Mouse (Mus musculus): ENCODE results near the gene Hoxb9.

Gene Hoxb9

DNA sequence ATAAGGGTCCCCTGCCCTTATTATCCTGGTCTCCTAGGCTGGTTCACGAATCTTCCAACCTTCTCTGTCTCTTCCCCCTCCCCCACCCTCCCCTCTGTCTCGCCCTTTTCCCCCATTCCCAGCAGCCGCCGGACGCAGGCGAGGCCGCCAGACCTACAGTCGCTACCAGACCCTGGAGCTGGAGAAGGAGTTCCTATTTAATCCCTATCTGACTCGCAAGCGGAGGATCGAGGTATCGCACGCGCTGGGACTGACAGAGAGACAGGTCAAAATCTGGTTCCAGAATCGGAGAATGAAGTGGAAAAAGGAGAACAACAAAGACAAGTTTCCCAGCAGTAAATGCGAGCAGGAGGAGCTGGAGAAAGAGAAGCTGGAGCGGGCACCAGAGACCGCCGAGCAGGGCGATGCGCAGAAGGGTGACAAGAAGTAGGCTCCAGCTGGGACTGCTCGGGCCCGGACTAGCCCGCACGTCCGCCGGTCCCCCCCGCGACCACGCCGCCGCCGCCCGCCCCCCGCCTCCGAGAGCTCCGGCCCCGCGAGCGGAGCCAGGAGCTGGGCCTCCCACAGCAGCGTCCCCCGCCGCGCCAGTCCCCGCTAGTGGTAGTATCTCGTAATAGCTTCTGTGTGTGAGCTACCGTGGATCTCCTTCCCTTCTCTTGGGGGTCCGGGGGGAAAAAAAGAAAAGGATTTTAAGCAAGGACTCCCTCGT, 12.9 kb downstream of the Hoxb9 start:
- CTCF ChIA-PET = no interaction called here

DNA sequence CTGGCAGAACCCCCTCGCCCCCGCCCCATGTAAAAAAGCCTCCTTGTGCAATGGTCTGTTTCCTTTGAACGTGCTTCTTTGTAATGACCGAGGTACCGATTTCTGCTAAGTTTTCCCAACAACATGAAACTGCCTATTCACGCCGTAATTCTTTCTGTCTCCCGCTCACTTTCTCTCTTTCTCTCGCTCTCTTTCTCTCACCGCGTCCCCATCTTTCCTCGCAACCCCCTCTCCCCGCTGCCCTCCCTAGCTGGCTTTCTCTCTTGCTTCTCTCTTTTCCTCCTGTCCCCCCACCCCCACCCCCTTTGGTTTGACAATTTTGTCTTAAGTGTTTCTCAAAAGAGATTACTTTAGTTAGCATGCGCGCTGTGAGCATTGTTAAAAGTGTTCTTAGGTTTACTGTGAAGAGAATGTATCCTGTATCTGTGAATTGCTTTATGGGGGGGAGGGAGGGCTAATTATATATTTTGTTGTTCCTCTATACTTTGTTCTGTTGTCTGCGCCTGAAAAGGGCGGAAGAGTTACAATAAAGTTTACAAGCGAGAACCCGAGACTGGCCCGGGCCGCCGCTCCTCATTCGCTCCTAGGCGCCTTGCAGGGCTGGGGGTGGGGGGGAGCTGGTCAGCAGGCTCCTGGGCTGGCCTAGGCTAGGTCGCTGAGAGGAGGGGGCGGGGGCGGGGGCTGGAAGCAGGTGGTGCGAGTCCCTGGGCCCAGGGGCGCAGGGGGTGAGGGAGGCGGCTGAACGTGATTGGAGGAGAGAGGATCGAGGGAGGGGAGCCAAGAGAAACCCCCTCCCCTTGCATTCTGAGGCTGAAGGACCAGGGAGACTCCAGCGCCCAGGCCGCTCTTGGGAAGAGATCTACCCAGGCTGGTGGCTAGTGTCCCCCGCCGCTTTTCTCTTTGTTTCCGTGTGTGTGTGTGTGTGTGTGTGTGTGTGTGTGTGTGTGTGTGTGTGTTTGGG, 13.8 kb downstream of the Hoxb9 start:
- CTCF ChIA-PET = interaction anchor here (0.6 kb wide), 1 partner anchor 1053 kb away, joined by 5 read pairs; no protein-coding TSS in a partner anchor

DNA sequence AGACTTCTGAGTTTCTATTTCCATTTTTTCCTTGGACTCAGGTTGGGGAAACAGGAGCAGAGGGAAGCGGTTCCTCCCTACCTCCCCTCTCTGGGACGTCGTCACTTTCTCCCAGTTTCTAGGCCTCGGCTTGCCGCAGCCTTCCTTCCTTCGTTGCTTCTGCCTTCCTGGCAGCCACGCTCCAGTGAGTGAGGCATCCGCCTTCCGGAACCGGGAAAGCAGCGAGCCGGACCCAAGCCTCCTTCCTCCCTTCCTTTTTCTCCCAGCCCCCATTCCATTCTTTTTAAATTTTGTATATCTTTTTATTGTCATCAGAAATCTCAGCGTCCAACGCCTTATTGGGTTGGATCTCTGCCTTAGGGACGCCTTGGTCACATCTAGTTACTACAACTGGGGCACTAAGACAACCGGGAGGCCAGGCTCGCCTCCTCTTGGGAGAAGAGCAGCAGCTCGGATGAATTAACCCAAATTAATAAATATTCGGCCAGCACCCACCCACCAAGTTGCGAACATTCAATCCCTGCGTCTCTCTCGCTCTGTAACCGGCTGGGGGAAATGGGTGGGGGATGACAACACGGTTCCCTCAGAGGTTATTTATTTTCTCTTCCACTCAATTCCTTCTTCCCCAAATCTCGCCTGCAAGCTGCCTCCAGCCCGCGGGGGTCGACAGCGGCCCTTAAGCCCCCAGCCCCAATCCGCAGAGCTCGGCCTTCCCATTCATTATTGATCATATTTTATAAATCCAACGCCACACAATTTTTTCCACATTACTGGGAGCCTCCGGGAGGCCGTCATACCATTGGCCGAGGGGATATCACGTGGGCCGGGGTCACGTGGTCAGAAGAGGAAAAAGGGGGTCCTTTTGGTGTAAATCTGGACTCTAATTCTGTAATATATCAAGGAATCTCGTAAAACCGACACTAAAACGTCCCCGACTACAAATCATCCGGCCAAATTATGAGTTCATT, 14.8 kb downstream of the Hoxb9 start, which contains the start of gene Hoxb7:
Gene Hoxb7 (plus strand): TSS at position 853 of the 968 bp plus-strand sequence.
- CTCF ChIA-PET = interaction anchor here (0.5 to 0.6 kb wide), 2 partner anchors 45 to 1054 kb away, joined by 4 to 5 read pairs; no protein-coding TSS in a partner anchor

DNA sequence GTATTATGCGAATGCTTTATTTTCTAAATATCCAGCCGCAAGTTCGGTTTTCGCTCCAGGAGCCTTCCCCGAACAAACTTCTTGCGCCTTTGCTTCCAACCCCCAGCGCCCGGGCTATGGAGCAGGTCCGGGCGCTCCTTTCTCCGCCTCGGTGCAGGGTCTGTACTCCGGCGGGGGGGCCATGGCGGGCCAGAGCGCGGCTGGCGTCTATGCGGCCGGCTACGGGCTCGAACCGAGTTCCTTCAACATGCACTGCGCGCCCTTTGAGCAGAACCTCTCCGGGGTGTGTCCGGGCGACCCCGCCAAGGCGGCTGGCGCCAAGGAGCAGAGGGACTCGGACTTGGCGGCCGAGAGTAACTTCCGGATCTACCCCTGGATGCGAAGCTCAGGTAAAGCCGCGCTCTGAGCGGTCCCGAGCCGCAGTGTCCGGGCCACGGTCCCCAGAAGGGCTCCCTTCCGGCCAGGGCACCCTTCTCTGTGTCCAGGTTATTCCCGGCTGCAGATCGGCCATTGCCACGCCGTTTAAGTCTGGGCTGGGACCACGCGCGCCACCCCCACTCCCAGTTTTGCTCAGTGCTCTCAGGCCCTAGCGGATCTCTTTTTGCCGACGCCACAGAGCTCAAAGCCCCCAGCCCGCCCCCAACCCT, 15.6 kb downstream of the Hoxb9 start:
- CTCF ChIA-PET = interaction anchor here (0.5 kb wide), 1 partner anchor 46 kb away, joined by 4 read pairs; no protein-coding TSS in a partner anchor

DNA sequence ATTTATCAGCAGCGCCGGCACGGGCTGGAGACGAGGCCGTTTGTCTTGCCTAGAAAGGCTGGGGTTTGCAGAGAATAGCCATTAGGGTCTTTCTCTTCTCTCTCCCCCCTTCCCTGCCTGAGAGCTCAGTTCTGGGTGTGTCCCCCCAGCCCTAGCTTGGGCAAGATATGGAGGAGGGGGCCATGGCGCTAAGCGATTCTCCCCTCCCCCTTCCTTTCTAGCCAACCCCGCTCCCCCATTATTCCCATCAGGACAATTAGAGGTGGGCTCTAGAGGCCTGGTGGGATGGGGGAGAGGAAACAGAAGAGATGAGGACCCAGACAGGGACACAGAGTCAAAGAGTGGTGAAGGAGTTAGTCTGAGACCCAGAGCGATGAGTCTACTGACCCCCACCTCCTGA, 16.2 kb downstream of the Hoxb9 start:
- CTCF ChIA-PET = no interaction called here

DNA sequence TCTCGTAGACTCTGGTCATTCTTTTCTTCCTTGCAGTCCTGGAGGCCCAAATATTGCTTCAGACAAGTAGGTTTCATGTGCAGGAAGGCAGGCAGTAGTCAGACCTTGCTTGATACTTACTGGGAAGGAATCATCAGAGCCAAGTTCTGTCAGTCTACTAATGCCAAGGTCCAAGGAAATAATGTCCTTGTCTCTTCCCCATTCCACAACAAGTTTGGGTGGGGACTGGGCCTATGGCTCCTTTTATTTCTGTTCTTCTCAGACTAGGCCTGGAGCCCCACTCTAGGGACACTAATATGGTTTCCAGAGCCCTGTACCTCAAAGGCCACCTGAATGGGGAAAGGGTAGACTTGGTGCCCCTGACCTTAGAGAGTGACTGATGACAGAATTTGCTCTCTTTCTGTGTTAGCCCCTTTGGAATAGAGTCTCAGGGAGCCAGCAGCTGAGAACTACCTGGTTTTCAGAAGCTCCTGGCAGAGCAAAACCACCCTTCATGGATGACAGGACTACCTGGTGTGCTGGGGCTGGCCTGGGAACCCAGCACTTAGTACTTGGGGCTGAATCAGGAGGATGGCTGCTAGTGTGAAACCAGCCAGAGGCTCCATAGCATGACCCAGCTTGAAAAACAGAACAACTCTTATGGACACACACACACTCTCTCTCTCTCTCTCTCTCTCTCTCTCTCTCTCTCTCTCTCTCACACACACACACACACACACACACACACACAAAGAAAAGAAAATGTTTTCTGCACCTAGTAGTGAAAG, 17.4 kb downstream of the Hoxb9 start:
- CTCF ChIA-PET = interaction anchor here (0.6 kb wide), 1 partner anchor 641 kb away, joined by 7 read pairs; no protein-coding TSS in a partner anchor

DNA sequence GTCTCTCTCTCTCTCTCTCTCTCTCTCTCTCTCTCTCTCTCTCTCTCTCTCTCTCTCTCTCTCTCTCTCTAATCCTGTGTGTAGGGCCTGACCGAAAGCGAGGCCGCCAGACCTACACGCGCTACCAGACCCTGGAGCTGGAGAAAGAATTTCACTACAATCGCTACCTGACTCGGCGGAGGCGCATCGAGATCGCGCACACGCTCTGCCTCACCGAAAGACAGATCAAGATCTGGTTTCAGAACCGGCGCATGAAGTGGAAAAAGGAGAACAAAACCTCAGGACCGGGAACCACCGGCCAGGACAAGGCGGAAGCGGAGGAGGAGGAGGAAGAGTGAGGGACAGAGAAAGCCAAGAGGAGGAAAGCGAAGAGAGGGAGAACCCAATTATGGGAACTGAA, 18.0 kb downstream of the Hoxb9 start:
- CTCF ChIA-PET = no interaction called here

DNA sequence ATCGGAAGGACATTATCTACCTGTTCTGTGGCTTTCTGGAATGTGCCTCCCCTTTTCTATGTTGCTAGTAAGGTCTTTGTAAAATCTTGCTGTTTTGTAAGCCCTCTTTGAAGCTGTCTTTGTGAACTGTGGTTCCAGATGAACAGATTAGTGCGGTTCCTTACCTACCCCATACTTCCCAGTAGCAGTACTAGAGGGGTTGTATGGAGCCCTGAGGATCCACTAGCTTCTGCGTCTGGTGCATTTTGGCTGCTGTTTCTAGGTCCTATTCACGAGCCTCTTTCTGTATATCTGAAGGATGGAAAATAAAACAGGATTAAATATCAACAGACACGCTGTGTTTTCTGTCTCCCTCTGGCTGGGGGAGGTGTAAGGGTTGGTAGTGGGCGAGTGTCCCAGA, 18.6 kb downstream of the Hoxb9 start:
- CTCF ChIA-PET = no interaction called here

DNA sequence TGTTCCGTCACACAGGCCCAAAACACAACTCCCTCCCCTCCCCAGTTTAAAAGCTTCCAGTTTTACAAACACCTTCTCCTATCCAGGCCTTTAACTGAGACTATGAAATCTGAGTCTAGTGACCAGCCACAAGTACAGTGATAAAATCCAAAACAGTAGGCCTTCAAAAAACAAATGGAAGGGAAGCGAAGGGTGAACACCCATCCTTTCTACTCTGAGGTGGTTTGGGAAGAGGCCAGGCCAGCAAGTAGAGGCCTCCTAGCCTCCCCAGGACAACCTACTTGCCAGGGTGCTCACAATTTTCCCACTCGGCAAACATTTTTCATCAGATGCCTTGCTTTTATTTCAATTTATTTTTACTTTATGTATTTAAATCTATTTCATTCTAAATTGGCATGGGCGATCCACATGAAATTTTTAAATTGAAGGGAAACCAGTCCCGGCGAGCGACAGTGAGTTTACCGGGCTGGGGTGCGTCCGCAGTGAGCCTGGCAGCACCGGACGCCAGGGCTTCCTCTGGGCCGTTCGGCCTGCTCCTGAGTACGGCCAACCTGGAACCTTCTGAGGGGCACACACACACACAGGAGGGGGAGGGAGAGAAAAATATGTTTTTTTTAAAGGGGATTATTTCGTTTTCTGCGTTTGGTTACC, 19.6 kb downstream of the Hoxb9 start:
- CTCF ChIA-PET = no interaction called here

DNA sequence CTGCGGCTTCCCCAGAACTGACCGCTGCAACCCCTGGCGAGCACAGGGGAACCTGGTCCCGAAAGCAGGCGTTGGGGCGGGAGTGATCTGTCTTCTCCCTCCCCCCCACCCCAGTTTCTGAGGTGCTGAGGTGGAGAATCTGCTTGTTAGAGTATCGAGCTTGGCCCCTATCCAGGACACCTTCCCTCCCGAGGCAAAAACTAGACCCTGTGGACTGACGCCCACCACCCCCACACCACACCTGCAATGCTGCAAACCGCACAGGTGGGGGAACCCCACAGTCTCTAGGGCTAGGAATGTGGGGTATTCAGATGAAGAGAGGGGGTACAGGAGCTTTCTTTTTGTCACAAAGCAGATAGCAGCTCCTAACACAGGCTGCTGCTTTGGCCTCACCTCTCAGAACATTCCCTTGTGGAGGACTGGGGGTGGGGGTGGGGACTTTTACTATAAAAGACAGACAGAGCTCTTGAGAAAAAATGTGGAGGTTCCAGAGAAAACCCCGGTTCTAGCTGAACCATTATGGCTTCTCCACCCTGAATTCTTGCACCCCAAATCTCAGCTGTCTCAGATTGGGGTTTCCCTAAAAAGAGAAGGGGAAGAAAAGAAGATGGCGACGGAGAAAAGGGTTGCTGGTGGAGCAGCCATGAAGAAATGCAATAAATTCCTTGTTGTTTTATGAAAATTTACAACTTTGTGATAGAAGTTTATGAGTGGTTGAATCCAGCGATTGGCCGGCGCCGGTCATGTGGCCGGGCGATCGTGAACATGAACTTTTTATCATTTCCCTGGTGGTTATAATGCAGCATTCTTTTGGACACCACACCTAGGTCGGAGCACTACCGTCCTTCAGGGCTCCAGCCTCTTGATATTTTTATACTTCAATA, 20.7 kb downstream of the Hoxb9 start, which contains the start of gene Hoxb6:
Gene Hoxb6 (plus strand): TSS at position 796 of the 884 bp plus-strand sequence.
- CTCF ChIA-PET = interaction anchor here (0.7 to 0.9 kb wide), 2 partner anchors 10 to 12 kb away, joined by 3 to 6 read pairs; partner anchors contain the start of gene Hoxb8

DNA sequence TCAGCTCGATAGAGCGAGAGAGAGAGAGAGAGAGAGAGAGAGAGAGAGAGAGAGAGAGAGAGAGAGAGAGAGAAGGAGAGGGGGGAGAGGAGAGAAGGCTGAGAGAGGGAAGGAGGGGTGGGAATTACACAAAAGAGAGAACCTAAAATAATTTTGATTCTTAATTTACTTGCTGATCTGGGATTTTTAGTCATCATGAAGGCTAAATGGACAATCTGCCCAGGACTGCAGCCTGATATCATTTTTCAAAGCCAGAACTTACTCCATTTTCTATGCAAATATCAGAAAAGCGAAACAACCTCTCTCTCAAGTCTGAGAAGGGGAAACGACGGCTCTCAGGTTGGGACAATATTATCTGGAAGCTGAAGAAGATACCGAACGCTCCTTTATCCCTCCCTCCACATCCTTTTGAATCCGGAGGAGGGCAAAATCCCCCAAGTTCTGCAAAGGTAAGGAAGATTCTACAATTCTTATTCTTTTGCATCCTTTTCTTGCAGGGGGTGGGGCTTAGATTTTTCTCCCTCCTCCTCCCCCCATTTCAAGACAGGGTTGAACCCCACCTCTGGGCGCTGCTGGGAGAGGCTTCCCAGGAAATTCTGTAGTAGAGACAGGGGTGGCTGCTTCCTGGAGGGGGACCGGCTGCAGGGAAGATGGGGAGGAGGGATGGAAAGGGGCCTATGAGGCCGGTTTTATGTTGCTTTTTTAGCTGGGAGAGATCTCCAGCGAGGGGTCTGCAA, 21.5 kb downstream of the Hoxb9 start:
- CTCF ChIA-PET = interaction anchor here (0.9 kb wide), 1 partner anchor 11 kb away, joined by 3 read pairs; no protein-coding TSS in a partner anchor

DNA sequence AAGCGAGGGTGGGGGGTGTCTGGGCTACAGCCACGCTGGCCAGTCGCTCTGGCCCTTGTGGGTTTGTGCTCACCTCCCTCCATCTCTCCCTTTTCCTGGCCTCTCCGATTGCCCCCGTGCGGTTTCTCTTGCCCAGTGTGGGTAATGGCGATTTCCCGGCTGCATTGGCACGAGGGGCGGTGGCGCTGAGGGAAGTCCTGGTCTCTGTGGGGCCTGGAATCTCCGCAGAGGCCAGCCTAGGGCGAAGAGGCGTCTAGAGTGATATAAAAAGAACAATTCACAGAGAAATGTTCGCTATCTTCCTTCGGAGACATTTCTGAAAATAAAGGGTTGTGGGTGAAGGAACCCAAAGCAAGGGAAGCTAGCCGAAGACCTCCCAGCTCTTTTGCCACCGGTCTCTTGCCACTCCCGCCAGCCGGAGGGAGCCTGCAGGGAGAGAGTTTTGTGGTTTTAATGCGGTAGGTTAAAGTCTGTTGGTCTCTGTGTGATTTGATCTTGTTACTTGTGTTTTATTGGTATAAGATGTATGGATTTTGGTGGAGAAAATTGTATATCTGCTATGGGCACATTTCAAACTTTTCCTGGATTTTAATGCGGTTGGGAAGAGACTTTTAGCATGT, 22.2 kb downstream of the Hoxb9 start:
- CTCF ChIA-PET = interaction anchor here (1.1 to 1.3 kb wide), 2 partner anchors 11 to 15 kb away, joined by 4 to 6 read pairs; no protein-coding TSS in a partner anchor

DNA sequence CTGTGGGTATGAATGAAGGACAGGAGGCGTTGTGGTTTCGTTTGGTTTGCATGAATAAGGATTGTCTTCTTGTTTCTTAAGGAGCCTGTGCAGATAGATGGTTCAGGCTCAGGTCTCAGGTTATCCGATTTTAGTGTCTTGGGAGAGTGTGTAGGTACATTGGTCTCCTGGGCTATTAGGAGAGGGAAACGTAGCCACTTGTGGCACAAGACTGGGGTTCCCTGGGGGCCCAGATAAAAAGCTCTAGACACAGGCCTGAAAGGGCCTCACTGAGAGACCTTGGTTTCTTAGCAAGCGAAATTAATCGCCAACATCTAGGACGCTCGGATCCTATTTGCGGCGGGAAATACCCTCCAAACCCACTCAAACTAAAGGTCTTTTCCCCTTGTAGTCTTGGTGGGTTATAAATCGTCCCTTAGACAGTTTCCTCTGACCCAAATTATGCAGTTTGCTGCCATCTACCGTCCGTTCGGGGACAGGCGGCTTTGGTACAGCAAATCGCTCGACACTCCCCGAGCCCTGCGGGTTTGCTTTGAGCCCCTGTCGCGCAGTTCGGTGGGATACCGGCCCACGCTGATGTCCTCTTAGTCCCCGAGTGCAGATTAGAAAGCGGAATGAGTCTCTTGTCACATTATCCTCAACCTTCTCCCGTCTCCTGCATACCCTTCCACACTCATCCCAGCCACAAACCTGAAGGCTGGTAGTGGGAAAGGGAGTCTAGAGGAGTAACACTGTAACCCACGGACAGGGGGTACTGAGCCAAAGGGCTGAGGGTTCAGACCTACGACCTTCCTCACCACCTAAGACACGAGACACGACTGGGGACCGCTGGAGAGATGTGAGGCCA, 23.2 kb downstream of the Hoxb9 start:
- CTCF ChIA-PET = interaction anchor here (0.7 to 2.3 kb wide), 5 partner anchors 10 to 866 kb away, joined by 3 to 6 read pairs (median 4); no protein-coding TSS in a partner anchor

DNA sequence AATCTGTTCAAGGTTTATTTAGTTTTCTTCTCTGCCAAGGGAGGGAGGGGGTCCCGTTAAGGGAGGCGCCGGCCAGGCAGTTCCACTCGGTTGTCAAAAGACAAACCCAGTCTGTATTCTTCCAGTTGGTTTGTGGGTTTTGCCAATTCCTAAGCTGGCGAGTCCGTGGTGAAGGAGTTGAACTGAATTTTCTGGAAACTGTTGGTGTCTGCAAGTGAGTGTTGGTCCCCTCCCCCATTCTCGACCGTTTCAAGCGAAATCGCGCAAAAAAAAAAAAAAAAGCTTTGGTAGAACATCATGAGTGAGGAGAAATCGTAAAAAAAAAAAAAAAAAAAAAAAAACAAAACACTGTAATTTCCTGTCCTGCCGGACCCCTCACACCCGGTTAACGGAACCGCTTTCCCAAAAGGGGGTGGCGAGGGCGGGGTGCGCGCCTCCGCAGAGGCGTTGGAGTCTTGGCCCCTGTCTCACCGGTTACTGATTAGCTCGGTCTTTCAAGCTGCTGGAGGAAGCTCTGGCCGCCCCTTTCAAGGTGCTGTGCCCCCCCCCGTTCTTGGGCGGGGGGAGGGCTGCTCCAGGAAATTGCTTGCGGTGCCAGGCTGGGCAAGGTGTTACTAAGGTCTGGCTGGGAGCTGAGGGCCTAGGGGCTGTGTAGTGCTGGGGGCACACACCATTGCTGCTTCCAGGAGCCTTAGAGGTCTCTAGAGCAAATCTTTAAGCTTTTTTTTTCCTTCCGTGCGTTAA, 24.0 kb downstream of the Hoxb9 start:
- CTCF ChIA-PET = interaction anchor here (0.5 to 2.3 kb wide), 7 partner anchors 11 to 865 kb away, joined by 3 to 38 read pairs (median 5); no protein-coding TSS in a partner anchor

DNA sequence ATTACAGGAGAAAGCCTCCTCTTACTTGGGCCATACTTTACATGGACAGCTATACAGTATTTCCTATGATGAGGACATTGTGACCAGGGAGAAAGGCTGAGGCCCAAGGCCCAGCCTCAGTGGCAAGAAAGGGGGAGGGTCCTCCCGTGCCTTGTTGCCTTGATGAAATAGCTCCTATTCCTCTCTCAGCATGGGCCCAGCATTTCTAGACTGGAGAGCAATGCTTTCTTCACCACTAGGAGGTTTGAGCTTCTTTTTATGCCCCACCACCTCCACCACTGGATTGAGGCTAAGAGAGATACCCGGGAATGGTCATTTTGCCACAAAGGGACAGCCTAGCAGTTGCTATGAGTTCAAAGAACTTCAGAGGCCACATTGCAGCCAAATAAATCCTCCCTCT, 25.7 kb downstream of the Hoxb9 start:
- CTCF ChIA-PET = interaction anchor here (0.5 to 2.3 kb wide), 2 partner anchors 9 to 235 kb away, joined by 3 to 6 read pairs; no protein-coding TSS in a partner anchor

All from spleen, embryonic (tissue).